Mouse (Mus musculus): ENCODE measurements at regions not wholly inside any gene's neighbourhood (a gene's known extent, or its start where the extent isn't known, plus 50 kb on each side); places are given as distances from the start of the nearest gene placed in this dataset.

- DNase-seq (ENCODE audit: low spot score) = no peak
These were observed 190.8 kb upstream of the Ppargc1a start for GRCm38 (mm10) chr5:51758289-51758688.

- no peak for DNase-seq (ENCODE audit: low spot score)
These were observed 190.3 kb upstream of the Ppargc1a start for GRCm38 (mm10) chr5:51757864-51758263.

GRCm38 (mm10) chr5:51752024-51752423, 184.5 kb upstream of the Ppargc1a start:
- DNase-seq (ENCODE audit: low spot score) = no peak

GRCm38 (mm10) chr5:51750456-51750855, 182.9 kb upstream of the Ppargc1a start:
- DNase-seq (ENCODE audit: low spot score) = no peak

GRCm38 (mm10) chr5:51740893-51741292, 173.4 kb upstream of the Ppargc1a start:
- no peak for DNase-seq (ENCODE audit: low spot score)

GRCm38 (mm10) chr5:51730241-51730640, 162.7 kb upstream of the Ppargc1a start:
- DNase-seq (ENCODE audit: low spot score) = no peak

- DNase-seq (ENCODE audit: low spot score) = no peak
These were observed 162.2 kb upstream of the Ppargc1a start for GRCm38 (mm10) chr5:51729771-51730170.

GRCm38 (mm10) chr5:51726762-51727161, 159.2 kb upstream of the Ppargc1a start:
- DNase-seq (ENCODE audit: low spot score) = no peak

- DNase-seq (ENCODE audit: low spot score) = no peak
These were observed 151.4 kb upstream of the Ppargc1a start for GRCm38 (mm10) chr5:51718911-51719310.

GRCm38 (mm10) chr5:51718451-51718850, 150.9 kb upstream of the Ppargc1a start:
- DNase-seq (ENCODE audit: low spot score) = no peak

GRCm38 (mm10) chr5:51711860-51712560, 144.5 kb upstream of the Ppargc1a start:
- DNase-seq (ENCODE audit: low spot score) = no peak

- no peak for DNase-seq (ENCODE audit: low spot score)
These were observed 143.1 kb upstream of the Ppargc1a start for GRCm38 (mm10) chr5:51710664-51711063.

GRCm38 (mm10) chr5:51709447-51709991, 142.0 kb upstream of the Ppargc1a start:
- DNase-seq (ENCODE audit: low spot score) = no peak

GRCm38 (mm10) chr5:51679884-51680283, 112.4 kb upstream of the Ppargc1a start:
- no peak for DNase-seq (ENCODE audit: low spot score)

- no peak for DNase-seq (ENCODE audit: low spot score)
These were observed 103.7 kb upstream of the Ppargc1a start for GRCm38 (mm10) chr5:51671190-51671589.

GRCm38 (mm10) chr5:51665241-51665640, 97.7 kb upstream of the Ppargc1a start:
- no peak for DNase-seq (ENCODE audit: low spot score)

GRCm38 (mm10) chr5:51658232-51658896, 90.8 kb upstream of the Ppargc1a start:
- no peak for DNase-seq (ENCODE audit: low spot score)

GRCm38 (mm10) chr5:51653507-51653906, 86.0 kb upstream of the Ppargc1a start:
- DNase-seq (ENCODE audit: low spot score) = no peak

GRCm38 (mm10) chr5:51624400-51624799, 56.9 kb upstream of the Ppargc1a start:
- DNase-seq (ENCODE audit: low spot score) = no peak
